Mouse (Mus musculus) E14TG2a.4 (cell line): ENCODE data around the gene Shf.

ENCODE experiments used
- H3K27me3 ChIP-seq: 2 replicates; pipeline ENCODE4 v1.6.1; 2014; ENCODE audit warnings: low read length, control low read depth; ENCODE audit not compliant: insufficient read depth
- H3K36me3 ChIP-seq: 2 replicates; pipeline ENCODE4 v1.6.1; 2014; ENCODE audit warnings: low read length, control low read depth; ENCODE audit not compliant: insufficient read depth
- H3K4me1 ChIP-seq: replicated peaks from 2 replicates; pipeline ENCODE4 v1.6.1; 2014; ENCODE audit warnings: low read depth, low read length, control low read depth
- H3K4me3 ChIP-seq: replicated peaks from 2 replicates; pipeline ENCODE4 v1.5.1; 2014; ENCODE audit warnings: mild to moderate bottlenecking, low read length
- H3K9me3 ChIP-seq: 2 replicates; pipeline ENCODE4 v1.6.1; 2014; ENCODE audit warnings: low read length, control low read depth
- CTCF ChIP-seq: conservative IDR thresholded peaks from 2 replicates; pipeline ENCODE4 v1.5.1; 2014; ENCODE audit warnings: low read length
- NANOG ChIP-seq: IDR thresholded peaks from 2 replicates; pipeline ENCODE4 v1.6.1; 2014; ENCODE audit warnings: borderline replicate concordance, low read length, mixed read lengths
- POU5F1 ChIP-seq: IDR thresholded peaks from 2 replicates; pipeline ENCODE4 v1.6.1; 2014; ENCODE audit warnings: low read length, borderline replicate concordance

Gene Shf

GRCm38 (mm10) chr2:122379292-122379650 lies 10.3 kb upstream of the Shf start:
- H3K4me1 ChIP-seq: peaks cover 22% of the 10 kb centered on the region
- no peaks in the 10 kb centered on the region for H3K36me3 ChIP-seq
- no peaks in the 10 kb centered on the region for H3K27me3 ChIP-seq
- no peak overlapping the region for H3K4me3 ChIP-seq
- no peaks in the 10 kb centered on the region for H3K9me3 ChIP-seq
- TF ChIP-seq CTCF (no peak), NANOG (no peak), POU5F1 (no peak)

DNA sequence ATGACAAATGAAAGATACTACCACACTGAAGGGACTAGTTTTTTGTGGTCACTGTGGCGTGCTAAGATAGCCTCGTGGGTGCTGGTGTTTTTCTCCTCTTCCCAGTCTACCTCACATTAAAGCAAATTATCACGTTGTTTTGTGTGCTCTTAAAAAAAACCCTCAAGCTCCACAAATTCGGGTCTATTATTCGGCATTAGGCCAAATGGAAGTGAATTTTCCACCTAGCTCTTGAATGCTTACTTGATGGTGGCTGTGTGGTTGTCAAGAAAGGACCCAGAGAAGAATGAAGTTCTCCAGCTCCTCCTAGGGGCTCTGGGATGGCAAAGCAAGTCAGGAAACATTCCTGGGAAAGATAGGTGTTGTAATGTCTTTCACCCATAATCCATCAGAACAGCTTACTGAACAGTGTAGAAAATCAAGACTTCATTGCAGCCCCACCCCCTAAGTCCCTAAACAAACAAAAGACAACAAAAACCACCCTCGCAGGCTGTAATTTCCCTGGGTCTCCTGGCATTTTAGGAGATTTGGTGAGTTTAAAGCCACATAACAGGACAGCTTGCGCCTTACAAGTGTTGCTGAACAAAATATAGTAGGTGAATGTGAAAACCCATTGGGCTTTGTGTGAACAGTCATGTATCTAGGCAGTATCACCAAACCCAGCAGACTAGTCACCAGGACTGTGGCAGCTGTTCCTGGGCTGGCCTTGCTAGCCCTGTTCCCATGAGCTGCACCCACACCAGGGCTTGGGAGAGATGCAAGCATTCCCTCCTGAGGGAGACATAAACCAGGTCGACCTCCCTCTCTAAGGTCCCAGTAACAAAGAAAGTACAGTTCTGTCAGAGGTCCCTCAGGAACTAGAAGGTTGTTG lies 9.7 kb upstream of the Shf start:
- TF ChIP-seq POU5F1 (no peak), CTCF (peak; percentile 50), NANOG (no peak)
- H3K27me3 ChIP-seq: no peaks in the 10 kb centered on the region

DNA sequence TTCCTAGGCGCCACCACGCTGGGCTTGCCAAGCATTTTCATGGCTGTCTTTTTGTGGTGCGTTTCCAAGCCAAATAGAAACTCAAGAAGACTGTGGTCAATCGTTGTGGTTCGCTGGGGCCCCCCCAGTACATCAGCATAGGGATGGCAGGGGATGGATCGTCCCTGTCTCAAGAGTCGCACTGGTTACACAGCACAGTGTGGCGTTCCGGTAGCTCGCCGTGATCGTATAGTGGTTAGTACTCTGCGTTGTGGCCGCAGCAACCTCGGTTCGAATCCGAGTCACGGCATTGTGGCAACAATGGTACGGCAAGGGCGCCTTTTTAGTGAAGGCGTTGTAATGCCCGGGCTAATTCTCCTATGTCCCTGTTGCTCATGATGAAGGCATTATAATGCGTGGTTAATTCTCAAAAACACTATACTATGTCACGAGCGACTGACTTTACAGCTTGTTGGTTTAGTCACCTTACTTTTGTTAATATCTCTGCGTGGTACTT lies 8.8 kb upstream of the Shf start:
- H3K4me1 ChIP-seq: peaks cover 36% of the 10 kb centered on the region
- TF ChIP-seq NANOG (no peak), POU5F1 (no peak), CTCF (no peak)
- no peaks in the 10 kb centered on the region for H3K36me3 ChIP-seq
- peak overlapping the region; percentile 91 for H3K4me3 ChIP-seq
- no peaks in the 10 kb centered on the region for H3K9me3 ChIP-seq
- no peaks in the 10 kb centered on the region for H3K27me3 ChIP-seq

More for the DNA sequence above, 9.7 kb upstream of the Shf start:
- peaks cover 27% of the 10 kb centered on the region for H3K4me1 ChIP-seq
- no peaks in the 10 kb centered on the region for H3K9me3 ChIP-seq
- peak overlapping the region; percentile 91 for H3K4me3 ChIP-seq
- no peaks in the 10 kb centered on the region for H3K36me3 ChIP-seq

GRCm38 (mm10) chr2:122377215-122377674 lies 8.3 kb upstream of the Shf start:
- H3K27me3 ChIP-seq: no peaks in the 10 kb centered on the region
- TF ChIP-seq NANOG (no peak), CTCF (no peak), POU5F1 (no peak)
- H3K36me3 ChIP-seq: 0 out of 2 replicates have a peak, but pooled peaks cover 3% of the 10 kb centered on the region
- H3K4me3 ChIP-seq: peak overlapping the region; percentile 91
- H3K4me1 ChIP-seq: peaks cover 41% of the 10 kb centered on the region
- H3K9me3 ChIP-seq: no peaks in the 10 kb centered on the region

DNA sequence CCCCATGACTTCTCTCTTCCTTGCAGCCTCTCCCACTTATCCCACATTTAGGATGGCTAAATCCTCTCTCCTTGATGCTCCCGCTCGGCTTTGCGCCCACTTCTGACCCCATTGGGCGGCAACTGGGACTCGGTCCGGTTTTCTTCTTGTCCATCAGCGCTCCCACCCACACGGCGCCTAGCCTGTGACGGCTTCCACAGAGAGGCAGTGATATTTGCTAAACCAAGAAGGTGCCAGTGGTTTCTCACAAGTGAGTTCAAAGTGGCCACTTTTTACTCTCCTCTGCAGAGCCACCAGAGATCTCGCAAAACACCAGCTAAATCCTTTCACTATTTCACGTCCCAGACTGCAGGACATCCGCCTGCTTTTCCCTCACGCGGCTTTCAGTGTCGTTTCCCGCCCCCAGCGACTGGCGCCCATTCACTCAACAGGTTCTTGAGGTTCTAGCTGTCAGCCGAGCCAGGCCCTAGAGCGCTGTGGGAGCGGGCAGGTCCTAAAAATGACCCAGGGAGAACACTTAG lies 7.1 kb upstream of the Shf start:
- TF ChIP-seq CTCF (no peak), NANOG (no peak), POU5F1 (no peak)
- no peaks in the 10 kb centered on the region for H3K27me3 ChIP-seq
- H3K36me3 ChIP-seq: 0 out of 2 replicates have a peak, but pooled peaks cover 3% of the 10 kb centered on the region
- H3K4me3 ChIP-seq: peak overlapping the region; percentile 86
- peaks cover 48% of the 10 kb centered on the region for H3K4me1 ChIP-seq
- H3K9me3 ChIP-seq: no peaks in the 10 kb centered on the region

DNA sequence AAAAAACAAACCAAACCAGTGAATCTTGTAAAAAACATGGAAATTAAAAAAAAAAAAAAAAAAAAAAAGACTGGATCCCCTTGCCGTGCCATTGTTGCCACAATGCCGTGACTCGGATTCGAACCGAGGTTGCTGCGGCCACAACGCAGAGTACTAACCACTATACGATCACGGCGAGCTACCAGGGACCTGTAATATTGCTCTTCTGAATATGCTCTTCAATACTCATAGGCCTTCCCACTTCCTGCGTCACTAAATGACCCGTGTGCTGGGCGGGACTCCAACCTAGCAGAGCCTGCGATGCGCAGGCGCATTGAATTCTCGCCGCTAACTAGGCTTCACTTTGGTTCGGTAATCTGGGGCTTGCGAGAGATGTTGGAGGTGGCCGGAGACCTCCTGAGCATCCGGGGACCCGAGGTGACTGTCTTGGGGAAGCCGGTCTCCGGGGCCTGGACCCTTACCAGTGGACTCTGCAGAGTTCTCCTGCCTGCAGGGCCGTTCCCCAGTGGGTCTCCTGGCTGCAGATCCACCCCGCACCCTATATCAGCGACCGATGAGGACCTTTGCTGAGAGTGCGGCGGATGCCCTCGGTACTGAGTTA lies 6.5 kb upstream of the Shf start:
- H3K9me3 ChIP-seq: no peaks in the 10 kb centered on the region
- TF ChIP-seq POU5F1: no peak
- TF ChIP-seq CTCF: no peak
- no peak for TF ChIP-seq NANOG
- no peaks in the 10 kb centered on the region for H3K27me3 ChIP-seq
- H3K36me3 ChIP-seq: 0 out of 2 replicates have a peak, but pooled peaks cover 3% of the 10 kb centered on the region
- H3K4me3 ChIP-seq: peak overlapping the region; percentile 86
- peaks cover 54% of the 10 kb centered on the region for H3K4me1 ChIP-seq

- Histone ChIP-seq H3K4me1 (peaks cover 54% of the 10 kb centered on the region), H3K4me3 (peak overlapping the region; percentile 86), H3K27me3 (no peaks in the 10 kb centered on the region), H3K9me3 (no peaks in the 10 kb centered on the region), H3K36me3 (0 out of 2 replicates have a peak, but pooled peaks cover 3% of the 10 kb centered on the region)
- no peak for TF ChIP-seq NANOG
- TF ChIP-seq CTCF: no peak
- no peak for TF ChIP-seq POU5F1
Measured at GRCm38 (mm10) chr2:122374666-122375331, 5.8 kb upstream of the Shf start.

GRCm38 (mm10) chr2:122374012-122374411 lies 5.0 kb upstream of the Shf start:
- Histone ChIP-seq H3K9me3 (no peaks in the 10 kb centered on the region), H3K27me3 (no peaks in the 10 kb centered on the region), H3K4me1 (peaks cover 52% of the 10 kb centered on the region), H3K36me3 (0 out of 2 replicates have a peak, but pooled peaks cover 3% of the 10 kb centered on the region), H3K4me3 (no peak overlapping the region)
- TF ChIP-seq POU5F1: no peak
- TF ChIP-seq NANOG: no peak
- TF ChIP-seq CTCF: no peak
